Mouse (Mus musculus): ENCODE measurements around the gene Rora. TPM values are rescaled to one million over a fixed set of nuclear protein-coding genes. Genes with fewer than 3 reads are reported as not detected.

The Rora gene
- polyA plus RNA-seq, 1 experiment, result 0.06 TPM

GRCm38 (mm10) chr9:69155836-69156595, 502.4 kb downstream of the Rora start:
- Histone ChIP-seq H3K79me2 (ENCODE audit: control insufficient read depth, insufficient read depth) (no peaks in the 10 kb centered on the region), H3K79me3 (ENCODE audit: low read depth) (no peaks in the 10 kb centered on the region), H3K27me3 (ENCODE audit: control insufficient read depth, insufficient read depth, insufficient read length) (no peaks in the 10 kb centered on the region), H3K4me3 (ENCODE audit: insufficient read depth, poor library complexity, severe bottlenecking) (no peak overlapping the region), H3ac (ENCODE audit: control insufficient read depth, insufficient read length, low read depth) (no peak overlapping the region), H3K36me3 (ENCODE audit: control insufficient read depth, insufficient read depth) (no peaks in the 10 kb centered on the region)
- TF ChIP-seq USF1 (IDR thresholded peaks at IDR 0.05; ENCODE audit: low read depth) (no peak), MYOG (IDR thresholded peaks at IDR 0.05; ENCODE audit: control insufficient read depth, extremely low read depth, insufficient read length) (no peak), MAX (IDR thresholded peaks at IDR 0.05) (no peak), CEBPB (IDR thresholded peaks at IDR 0.05; ENCODE audit: low read depth) (no peak), CTCF (IDR thresholded peaks at IDR 0.05; ENCODE audit: control insufficient read depth, insufficient read depth, insufficient read length) (no peak), MYOD1 (IDR thresholded peaks at IDR 0.05; ENCODE audit: control insufficient read depth, insufficient read length, low read depth) (no peak), FOSL1 (IDR thresholded peaks at IDR 0.05; ENCODE audit: insufficient read depth, low read length, poor library complexity, severe bottlenecking) (no peak)

DNA sequence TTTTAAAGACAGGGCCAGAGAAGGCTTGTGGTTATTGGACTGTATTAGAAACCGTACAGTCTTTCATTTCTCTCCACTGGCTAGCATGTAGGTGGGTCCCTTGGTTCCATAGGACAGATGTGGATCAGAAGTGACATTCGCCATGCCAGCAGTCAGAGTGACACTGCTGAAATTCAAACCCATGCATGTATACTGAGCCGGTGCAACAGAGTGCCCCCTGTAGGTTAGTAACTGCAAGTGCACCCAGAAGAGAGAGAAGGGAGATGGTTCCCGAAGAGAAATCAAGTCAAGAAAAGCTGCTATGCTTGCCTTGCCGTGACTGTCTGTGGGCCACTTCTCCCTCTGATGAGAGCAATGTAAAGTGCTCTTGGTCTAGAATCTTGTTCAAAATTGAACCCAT, 507.2 kb downstream of the Rora start:
- no peak for TF ChIP-seq CEBPB (IDR thresholded peaks at IDR 0.05; ENCODE audit: low read depth)
- TF ChIP-seq MYOG (IDR thresholded peaks at IDR 0.05; ENCODE audit: control insufficient read depth, extremely low read depth, insufficient read length), result no peak
- TF ChIP-seq CTCF (IDR thresholded peaks at IDR 0.05; ENCODE audit: control insufficient read depth, insufficient read depth, insufficient read length), result no peak
- no peak for TF ChIP-seq FOSL1 (IDR thresholded peaks at IDR 0.05; ENCODE audit: insufficient read depth, low read length, poor library complexity, severe bottlenecking)
- no peak for TF ChIP-seq MYOD1 (IDR thresholded peaks at IDR 0.05; ENCODE audit: control insufficient read depth, insufficient read length, low read depth)
- no peak for TF ChIP-seq USF1 (IDR thresholded peaks at IDR 0.05; ENCODE audit: low read depth)
- no peak for TF ChIP-seq MAX (IDR thresholded peaks at IDR 0.05)
- Histone ChIP-seq H3K79me2 (ENCODE audit: control insufficient read depth, insufficient read depth) (no peaks in the 10 kb centered on the region), H3K27me3 (ENCODE audit: control insufficient read depth, insufficient read depth, insufficient read length) (no peaks in the 10 kb centered on the region), H3K79me3 (ENCODE audit: low read depth) (no peaks in the 10 kb centered on the region), H3ac (ENCODE audit: control insufficient read depth, insufficient read length, low read depth) (no peak overlapping the region), H3K36me3 (ENCODE audit: control insufficient read depth, insufficient read depth) (no peaks in the 10 kb centered on the region), H3K4me3 (ENCODE audit: insufficient read depth, poor library complexity, severe bottlenecking) (no peak overlapping the region)

GRCm38 (mm10) chr9:69164653-69165052, 511.1 kb downstream of the Rora start:
- no peaks in the 10 kb centered on the region for H3K79me3 ChIP-seq (ENCODE audit: low read depth)
- H3K27me3 ChIP-seq (ENCODE audit: control insufficient read depth, insufficient read depth, insufficient read length), result no peaks in the 10 kb centered on the region
- H3K79me2 ChIP-seq (ENCODE audit: control insufficient read depth, insufficient read depth), result no peaks in the 10 kb centered on the region
- H3K4me3 ChIP-seq (ENCODE audit: insufficient read depth, poor library complexity, severe bottlenecking), result no peak overlapping the region
- no peak overlapping the region for H3ac ChIP-seq (ENCODE audit: control insufficient read depth, insufficient read length, low read depth)
- H3K36me3 ChIP-seq (ENCODE audit: control insufficient read depth, insufficient read depth), result no peaks in the 10 kb centered on the region
- TF ChIP-seq USF1 (IDR thresholded peaks at IDR 0.05; ENCODE audit: low read depth) (no peak), CTCF (IDR thresholded peaks at IDR 0.05; ENCODE audit: control insufficient read depth, insufficient read depth, insufficient read length) (no peak), FOSL1 (IDR thresholded peaks at IDR 0.05; ENCODE audit: insufficient read depth, low read length, poor library complexity, severe bottlenecking) (no peak), MYOD1 (IDR thresholded peaks at IDR 0.05; ENCODE audit: control insufficient read depth, insufficient read length, low read depth) (no peak), CEBPB (IDR thresholded peaks at IDR 0.05; ENCODE audit: low read depth) (no peak), MYOG (IDR thresholded peaks at IDR 0.05; ENCODE audit: control insufficient read depth, extremely low read depth, insufficient read length) (no peak), MAX (IDR thresholded peaks at IDR 0.05) (no peak)

- TF ChIP-seq USF1 (IDR thresholded peaks at IDR 0.05; ENCODE audit: low read depth) (no peak), MYOG (IDR thresholded peaks at IDR 0.05; ENCODE audit: control insufficient read depth, extremely low read depth, insufficient read length) (no peak), MYOD1 (IDR thresholded peaks at IDR 0.05; ENCODE audit: control insufficient read depth, insufficient read length, low read depth) (no peak), CTCF (IDR thresholded peaks at IDR 0.05; ENCODE audit: control insufficient read depth, insufficient read depth, insufficient read length) (no peak), CEBPB (IDR thresholded peaks at IDR 0.05; ENCODE audit: low read depth) (no peak), FOSL1 (IDR thresholded peaks at IDR 0.05; ENCODE audit: insufficient read depth, low read length, poor library complexity, severe bottlenecking) (no peak), MAX (IDR thresholded peaks at IDR 0.05) (no peak)
- Histone ChIP-seq H3K79me2 (ENCODE audit: control insufficient read depth, insufficient read depth) (no peaks in the 10 kb centered on the region), H3K79me3 (ENCODE audit: low read depth) (no peaks in the 10 kb centered on the region), H3K4me3 (ENCODE audit: insufficient read depth, poor library complexity, severe bottlenecking) (no peak overlapping the region), H3K27me3 (ENCODE audit: control insufficient read depth, insufficient read depth, insufficient read length) (no peaks in the 10 kb centered on the region), H3ac (ENCODE audit: control insufficient read depth, insufficient read length, low read depth) (no peak overlapping the region), H3K36me3 (ENCODE audit: control insufficient read depth, insufficient read depth) (no peaks in the 10 kb centered on the region)
Observed at GRCm38 (mm10) chr9:69165096-69165836, 511.7 kb downstream of the Rora start.

DNA sequence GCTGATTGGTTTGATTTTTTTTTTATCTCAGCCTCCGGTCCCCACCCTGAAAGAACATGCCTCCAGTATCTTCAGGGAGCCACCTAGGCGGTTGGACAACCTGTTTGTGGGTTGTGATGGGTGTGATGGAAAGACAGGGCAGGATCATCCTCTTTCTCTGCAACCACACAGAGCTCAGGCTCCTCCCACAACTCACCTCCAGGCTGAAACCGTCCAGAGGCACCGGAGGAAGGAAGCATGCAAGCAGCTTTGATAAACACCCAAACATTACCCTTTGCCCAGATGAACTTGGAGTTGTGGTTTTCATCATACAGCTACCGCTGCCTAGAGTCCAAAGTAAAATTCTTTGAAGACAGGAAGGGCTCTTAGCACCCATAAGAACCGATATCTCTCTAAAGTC, 520.5 kb downstream of the Rora start:
- Histone ChIP-seq H3K36me3 (ENCODE audit: control insufficient read depth, insufficient read depth) (no peaks in the 10 kb centered on the region), H3K79me3 (ENCODE audit: low read depth) (no peaks in the 10 kb centered on the region), H3K4me3 (ENCODE audit: insufficient read depth, poor library complexity, severe bottlenecking) (no peak overlapping the region), H3K27me3 (ENCODE audit: control insufficient read depth, insufficient read depth, insufficient read length) (no peaks in the 10 kb centered on the region), H3ac (ENCODE audit: control insufficient read depth, insufficient read length, low read depth) (no peak overlapping the region), H3K79me2 (ENCODE audit: control insufficient read depth, insufficient read depth) (no peaks in the 10 kb centered on the region)
- TF ChIP-seq MYOD1 (IDR thresholded peaks at IDR 0.05; ENCODE audit: control insufficient read depth, insufficient read length, low read depth), result no peak
- TF ChIP-seq MAX (IDR thresholded peaks at IDR 0.05), result no peak
- TF ChIP-seq MYOG (IDR thresholded peaks at IDR 0.05; ENCODE audit: control insufficient read depth, extremely low read depth, insufficient read length), result no peak
- TF ChIP-seq CEBPB (IDR thresholded peaks at IDR 0.05; ENCODE audit: low read depth), result no peak
- TF ChIP-seq CTCF (IDR thresholded peaks at IDR 0.05; ENCODE audit: control insufficient read depth, insufficient read depth, insufficient read length), result no peak
- no peak for TF ChIP-seq FOSL1 (IDR thresholded peaks at IDR 0.05; ENCODE audit: insufficient read depth, low read length, poor library complexity, severe bottlenecking)
- TF ChIP-seq USF1 (IDR thresholded peaks at IDR 0.05; ENCODE audit: low read depth), result no peak
